Mouse (Mus musculus) MEL (cell line): Measurements from ENCODE around the gene AI854703. TPM values are rescaled to one million over a fixed set of nuclear protein-coding genes. Genes with fewer than 3 reads are reported as not detected.

Experiments
- DNase-seq: peaks from one replicate; pipeline ENCODE4 v3.0.0; 2011; ENCODE audit warnings: low read depth, low spot score
- H3K27ac ChIP-seq: 2 replicates; pipeline ENCODE4 v1.5.1; 2012; ENCODE audit warnings: low read depth, mild to moderate bottlenecking, control low read depth, low read length, moderate library complexity; ENCODE audit not compliant: control insufficient read depth
- H3K27me3 ChIP-seq, 2 experiments: fragments of 150-350 bp in 1 of 2; sonication (generic) in 1 of 2; 2 replicates each; pipeline ENCODE4 v1.6.1; 2012; ENCODE audit warnings: low read length in 2 of 2, mild to moderate bottlenecking in 2 of 2, improper control_type of control experiment in 1 of 2, moderate library complexity in 1 of 2; ENCODE audit not compliant: insufficient read depth in 2 of 2, control insufficient read depth in 1 of 2
- H3K36me3 ChIP-seq, 2 experiments: 2 replicates each; pipeline ENCODE4 v1.6.1; 2012 to 2014; ENCODE audit warnings: low read length in 2 of 2, improper control_type of control experiment in 1 of 2, inconsistent platforms in 1 of 2, mild to moderate bottlenecking in 1 of 2; ENCODE audit not compliant: insufficient read depth in 2 of 2, control insufficient read depth in 1 of 2
- H3K4me1 ChIP-seq, 2 experiments: fragments of 150-350 bp in 1 of 2; sonication (generic) in 1 of 2; 2 replicates each; pipeline ENCODE4 v1.6.1; 2012; ENCODE audit warnings: low read length in 2 of 2, improper control_type of control experiment in 1 of 2, mild to moderate bottlenecking in 1 of 2; ENCODE audit not compliant: insufficient read depth in 2 of 2, control insufficient read depth in 1 of 2
- H3K4me3 ChIP-seq, 2 experiments: fragments of 150-350 bp in 1 of 2; sonication (generic) in 1 of 2; 2 replicates each; pipeline ENCODE4 v1.5.1; 2012; ENCODE audit warnings: low read depth in 2 of 2, low read length in 2 of 2, mild to moderate bottlenecking in 2 of 2, moderate library complexity in 2 of 2, control low read depth in 1 of 2, improper control_type of control experiment in 1 of 2; ENCODE audit not compliant: control insufficient read depth in 1 of 2, insufficient read depth in 1 of 2
- H3K79me2 ChIP-seq: 2 replicates; pipeline ENCODE4 v1.6.1; 2012; ENCODE audit warnings: mild to moderate bottlenecking, low read length, moderate library complexity; ENCODE audit not compliant: control insufficient read depth, poor library complexity, insufficient read depth
- H3K9ac ChIP-seq: 2 replicates; pipeline ENCODE4 v1.6.1; 2012; ENCODE audit warnings: low read depth, mild to moderate bottlenecking, control low read depth, low read length, moderate library complexity; ENCODE audit not compliant: control insufficient read depth, poor library complexity, severe bottlenecking
- H3K9me3 ChIP-seq: fragments of 150-350 bp; sonication (generic); replicated peaks from 2 replicates; pipeline ENCODE4 v1.6.1; 2012; ENCODE audit warnings: mild to moderate bottlenecking, low read length, improper control_type of control experiment, moderate library complexity; ENCODE audit not compliant: insufficient read depth
- CHD1 ChIP-seq: IDR thresholded peaks from 2 replicates; pipeline ENCODE4 v1.6.1; 2012; ENCODE audit warnings: low read depth, mild to moderate bottlenecking, inconsistent platforms, low read length, improper control_type of control experiment
- CHD2 ChIP-seq: IDR thresholded peaks from 2 replicates; pipeline ENCODE4 v1.6.1; 2011; ENCODE audit warnings: low read length, improper control_type of control experiment
- CTCF ChIP-seq, 3 experiments: IDR thresholded peaks in 2 of 3; conservative IDR thresholded peaks in 1 of 3; 2 replicates each; pipeline ENCODE4 v1.5.1; 2011 to 2012; ENCODE audit warnings: low read length in 3 of 3, low read depth in 2 of 3, mild to moderate bottlenecking in 2 of 3, improper control_type of control experiment in 1 of 3, inconsistent platforms in 1 of 3, mixed read lengths in 1 of 3, moderate library complexity in 1 of 3; ENCODE audit not compliant: control insufficient read depth in 1 of 3, insufficient read depth in 1 of 3, poor library complexity in 1 of 3, severe bottlenecking in 1 of 3
- E2F4 ChIP-seq: IDR thresholded peaks from 2 replicates; pipeline ENCODE4 v1.6.1; 2011; ENCODE audit warnings: low read depth, low read length, improper control_type of control experiment, borderline replicate concordance
- EP300 ChIP-seq, 2 experiments: IDR thresholded peaks; 2 replicates each; pipeline ENCODE4 v1.6.1; 2011; ENCODE audit warnings: improper control_type of control experiment in 2 of 2, low read length in 2 of 2, low read depth in 1 of 2, mild to moderate bottlenecking in 1 of 2
- GABPA ChIP-seq: IDR thresholded peaks from 2 replicates; pipeline ENCODE4 v1.6.1; 2012; ENCODE audit warnings: low read depth, mild to moderate bottlenecking, inconsistent platforms, low read length, improper control_type of control experiment, moderate library complexity
- HCFC1 ChIP-seq: IDR thresholded peaks from 2 replicates; pipeline ENCODE4 v1.6.1; 2012; ENCODE audit warnings: low read depth, mild to moderate bottlenecking, inconsistent platforms, low read length, improper control_type of control experiment, moderate library complexity
- KAT2A ChIP-seq: conservative IDR thresholded peaks from 2 replicates; pipeline ENCODE4 v1.6.1; 2012; ENCODE audit warnings: low read depth, low read length, improper control_type of control experiment, inconsistent platforms
- MAX ChIP-seq: IDR thresholded peaks from 2 replicates; pipeline ENCODE4 v1.6.1; 2011; ENCODE audit warnings: low read length, improper control_type of control experiment
- MAZ ChIP-seq: IDR thresholded peaks from 2 replicates; pipeline ENCODE4 v1.6.1; 2012; ENCODE audit warnings: low read depth, mild to moderate bottlenecking, inconsistent platforms, low read length, improper control_type of control experiment
- MEF2A ChIP-seq: IDR thresholded peaks from 2 replicates; pipeline ENCODE4 v1.6.1; 2014; ENCODE audit warnings: low read depth, mild to moderate bottlenecking, inconsistent platforms, low read length, improper control_type of control experiment; ENCODE audit not compliant: poor library complexity, insufficient replicate concordance, severe bottlenecking; ENCODE audit errors: extremely low read depth
- NELFE ChIP-seq: IDR thresholded peaks from 2 replicates; pipeline ENCODE4 v1.6.1; 2011; ENCODE audit warnings: low read depth, low read length, improper control_type of control experiment
- NRF1 ChIP-seq: IDR thresholded peaks from 2 replicates; pipeline ENCODE4 v1.6.1; 2014; ENCODE audit warnings: low read depth, mild to moderate bottlenecking, inconsistent platforms, low read length, improper control_type of control experiment, moderate library complexity; ENCODE audit not compliant: poor library complexity, insufficient read depth, severe bottlenecking
- POLR2AphosphoS2 ChIP-seq: IDR thresholded peaks from 2 replicates; pipeline ENCODE4 v1.6.1; 2011; ENCODE audit warnings: low read length, improper control_type of control experiment
- RCOR1 ChIP-seq: IDR thresholded peaks from 2 replicates; pipeline ENCODE4 v1.6.1; 2012; ENCODE audit warnings: low read depth, mild to moderate bottlenecking, inconsistent platforms, low read length, improper control_type of control experiment
- SMC3 ChIP-seq: IDR thresholded peaks from 2 replicates; pipeline ENCODE4 v1.6.1; 2011; ENCODE audit warnings: low read depth, low read length, improper control_type of control experiment
- TBP ChIP-seq: IDR thresholded peaks from 2 replicates; pipeline ENCODE4 v1.8.0; 2011; ENCODE audit warnings: low read depth, low read length, improper control_type of control experiment
- UBTF ChIP-seq: IDR thresholded peaks from 2 replicates; pipeline ENCODE4 v1.6.1; 2012; ENCODE audit warnings: low read depth, mild to moderate bottlenecking, inconsistent platforms, low read length, improper control_type of control experiment, moderate library complexity, borderline replicate concordance; ENCODE audit not compliant: insufficient read depth
- ZC3H11A ChIP-seq: IDR thresholded peaks from 2 replicates; pipeline ENCODE4 v1.6.1; 2012; ENCODE audit warnings: low read depth, mild to moderate bottlenecking, inconsistent platforms, low read length, improper control_type of control experiment
- ZMIZ1 ChIP-seq: IDR thresholded peaks from 2 replicates; pipeline ENCODE4 v1.6.1; 2012; ENCODE audit warnings: low read depth, mild to moderate bottlenecking, inconsistent platforms, low read length, improper control_type of control experiment, moderate library complexity
- ZNF384 ChIP-seq: IDR thresholded peaks from 2 replicates; pipeline ENCODE4 v1.6.1; 2012; ENCODE audit warnings: low read depth, mild to moderate bottlenecking, inconsistent platforms, low read length, improper control_type of control experiment
- polyA plus RNA-seq, 2 experiments: library from polyadenylated mRNA; stranded (reverse) in 1 of 2; unstranded in 1 of 2; fragments of >175 nt in 1 of 2; fragments of >200 nt in 1 of 2; gene quantifications; 2 replicates each; pipeline versions ENCODE4 v1.2.1 to v1.2.4; 2012; ENCODE audit warnings: low replicate concordance in 2 of 2, low read depth in 1 of 2; ENCODE audit not compliant: insufficient read length in 2 of 2, insufficient read depth in 1 of 2, missing spikeins in 1 of 2
- total RNA-seq: library from RNA; depleted of rRNA; stranded (reverse); fragments of 300-350 nt; gene quantifications from 2 replicates; pipeline ENCODE4 v1.2.3, GENCODE M21; 2012

The AI854703 gene
- total and polyA plus RNA-seq, 3 experiments = not detected

- H3K36me3 ChIP-seq = no peaks in the 10 kb centered on the region
- no peak overlapping the region for H3K4me3 ChIP-seq
- TF ChIP-seq ZNF384 = no peak
- TF ChIP-seq EP300 (IDR thresholded peaks at IDR 0.05; ENCODE audit: low read depth in 1 of 2, low read length in 2 of 2) = no peak
- TF ChIP-seq ZC3H11A = no peak
- no peak for TF ChIP-seq NRF1
- no peak for TF ChIP-seq E2F4
- TF ChIP-seq KAT2A = no peak
- no peak for TF ChIP-seq MEF2A
- no peaks in the 10 kb centered on the region for H3K9me3 ChIP-seq
- H3K79me2 ChIP-seq = no peaks in the 10 kb centered on the region
- H3K27ac ChIP-seq = no peak overlapping the region
- no peak for DNase-seq
- no peaks in the 10 kb centered on the region for H3K27me3 ChIP-seq
- H3K4me1 ChIP-seq = no peaks in the 10 kb centered on the region
- H3K9ac ChIP-seq = no peak overlapping the region
Observed at GRCm38 (mm10) chr6:48666159-48666586, 39.6 kb downstream of the AI854703 start.

GRCm38 (mm10) chr6:48668022-48668421, 41.5 kb downstream of the AI854703 start:
- no peak overlapping the region for H3K9ac ChIP-seq
- TF ChIP-seq UBTF (no peak), GABPA (no peak), CHD2 (no peak), TBP (no peak), ZMIZ1 (no peak), SMC3 (no peak), CHD1 (no peak), HCFC1 (no peak), POLR2AphosphoS2 (no peak), MAX (no peak), RCOR1 (no peak), MAZ (no peak), NELFE (no peak), CTCF (IDR thresholded peaks at IDR 0.05 in 2 of 3, conservative IDR thresholded peaks at IDR 0.05 in 1 of 3; ENCODE audit: control insufficient read depth in 1 of 3, insufficient read depth in 1 of 3, low read depth in 2 of 3, low read length in 3 of 3, poor library complexity in 1 of 3, severe bottlenecking in 1 of 3) (no peak)
- H3K4me1 ChIP-seq = no peaks in the 10 kb centered on the region
- no peak overlapping the region for H3K4me3 ChIP-seq
- H3K27me3 ChIP-seq = no peaks in the 10 kb centered on the region
- H3K79me2 ChIP-seq = no peaks in the 10 kb centered on the region
- no peak overlapping the region for H3K27ac ChIP-seq
- H3K36me3 ChIP-seq = no peaks in the 10 kb centered on the region
- no peaks in the 10 kb centered on the region for H3K9me3 ChIP-seq
- no peak for DNase-seq
